Mouse (Mus musculus) bone marrow macrophage, adult 2 months (primary cell): ENCODE data around the gene Cfap46. TPM values are rescaled to one million over a fixed set of nuclear protein-coding genes. Genes with fewer than 3 reads are reported as not detected.

Source experiments
- H3K27ac ChIP-seq: 2 replicates; pipeline ENCODE4 v1.5.1; 2012; ENCODE audit warnings: low read depth, low read length; ENCODE audit not compliant: insufficient read depth
- H3K4me1 ChIP-seq: 2 replicates; pipeline ENCODE4 v1.6.1; 2012; ENCODE audit warnings: low read length; ENCODE audit not compliant: control insufficient read depth, insufficient read depth
- H3K4me3 ChIP-seq: 2 replicates; pipeline ENCODE4 v1.5.1; 2012; ENCODE audit warnings: mild to moderate bottlenecking, low read length, moderate library complexity; ENCODE audit not compliant: insufficient read depth
- CTCF ChIP-seq: IDR thresholded peaks from 2 replicates; pipeline ENCODE4 v1.5.1; 2012; ENCODE audit warnings: low read depth, mild to moderate bottlenecking, low read length, moderate library complexity
- POLR2A ChIP-seq: IDR thresholded peaks from 2 replicates; pipeline ENCODE4 v1.6.1; 2012; ENCODE audit warnings: mild to moderate bottlenecking, low read depth, low read length, borderline replicate concordance
- polyA plus RNA-seq: library from polyadenylated mRNA; stranded (reverse); fragments of >200 nt; gene quantifications from 2 replicates; pipeline ENCODE4 v1.2.4, GENCODE M21; 2012; ENCODE audit not compliant: missing spikeins, insufficient read depth, insufficient read length

Cfap46 gene
- polyA plus RNA-seq: not detected in 2 replicates

GRCm38 (mm10) chr7:139683706-139684552 is at the start of gene Cfap46:
Gene Cfap46 (minus strand): TSS chr7:139683817.
- 0 out of 2 replicates have a peak, but pooled peaks cover 4% of the 10 kb centered on the region for H3K4me1 ChIP-seq
- no peak within 1 kb of the TSS for H3K27ac ChIP-seq
- TF ChIP-seq POLR2A: no peak
- peak within 1 kb of the TSS; percentile 77 for H3K4me3 ChIP-seq

- no peak for TF ChIP-seq POLR2A
- no peak overlapping the region for H3K27ac ChIP-seq
- no peaks in the 10 kb centered on the region for H3K4me1 ChIP-seq
- no peak overlapping the region for H3K4me3 ChIP-seq
Measured at GRCm38 (mm10) chr7:139731276-139731696, 47.7 kb upstream of the Cfap46 start.

- H3K4me1 ChIP-seq: no peaks in the 10 kb centered on the region
- H3K27ac ChIP-seq: no peak overlapping the region
- H3K4me3 ChIP-seq: no peak overlapping the region
- no peak for TF ChIP-seq CTCF
- no peak for TF ChIP-seq POLR2A
Measured at GRCm38 (mm10) chr7:139727072-139727471, 43.5 kb upstream of the Cfap46 start.

- TF ChIP-seq POLR2A: no peak
- TF ChIP-seq CTCF: no peak
- H3K4me1 ChIP-seq: no peaks in the 10 kb centered on the region
- H3K27ac ChIP-seq: no peak overlapping the region
- H3K4me3 ChIP-seq: no peak overlapping the region
Measured at GRCm38 (mm10) chr7:139725641-139726040, 42.0 kb upstream of the Cfap46 start.

GRCm38 (mm10) chr7:139723986-139724385 is 40.4 kb upstream of the Cfap46 start:
- Histone ChIP-seq H3K27ac (no peak overlapping the region), H3K4me1 (no peaks in the 10 kb centered on the region), H3K4me3 (no peak overlapping the region)
- TF ChIP-seq POLR2A (no peak), CTCF (no peak)

- no peak overlapping the region for H3K27ac ChIP-seq
- no peak overlapping the region for H3K4me3 ChIP-seq
- TF ChIP-seq POLR2A (no peak), CTCF (no peak)
- H3K4me1 ChIP-seq: no peaks in the 10 kb centered on the region
Measured at GRCm38 (mm10) chr7:139721196-139721595, 37.6 kb upstream of the Cfap46 start.

- TF ChIP-seq POLR2A: no peak
- no peak overlapping the region for H3K4me3 ChIP-seq
- no peaks in the 10 kb centered on the region for H3K4me1 ChIP-seq
- H3K27ac ChIP-seq: no peak overlapping the region
Measured at GRCm38 (mm10) chr7:139717781-139718180, 34.2 kb upstream of the Cfap46 start.

- H3K4me3 ChIP-seq: no peak overlapping the region
- H3K4me1 ChIP-seq: no peaks in the 10 kb centered on the region
- TF ChIP-seq CTCF: no peak
- TF ChIP-seq POLR2A: no peak
- no peak overlapping the region for H3K27ac ChIP-seq
Measured at GRCm38 (mm10) chr7:139711821-139712220, 28.2 kb upstream of the Cfap46 start.

GRCm38 (mm10) chr7:139706411-139707120 is 22.9 kb upstream of the Cfap46 start:
- H3K27ac ChIP-seq: no peak overlapping the region
- no peaks in the 10 kb centered on the region for H3K4me1 ChIP-seq
- H3K4me3 ChIP-seq: no peak overlapping the region
- no peak for TF ChIP-seq CTCF
- TF ChIP-seq POLR2A: no peak

GRCm38 (mm10) chr7:139705781-139706180 is 22.2 kb upstream of the Cfap46 start:
- Histone ChIP-seq H3K4me3 (no peak overlapping the region), H3K4me1 (no peaks in the 10 kb centered on the region), H3K27ac (no peak overlapping the region)
- no peak for TF ChIP-seq CTCF
- no peak for TF ChIP-seq POLR2A
